Mouse (Mus musculus): ENCODE results near the gene Otud7b. TPM values are rescaled to one million over a fixed set of nuclear protein-coding genes. Genes with fewer than 3 reads are reported as not detected.

Gene Otud7b
- polyA plus RNA-seq, 1 experiment from 2014 or later: 10.8 TPM

DNA sequence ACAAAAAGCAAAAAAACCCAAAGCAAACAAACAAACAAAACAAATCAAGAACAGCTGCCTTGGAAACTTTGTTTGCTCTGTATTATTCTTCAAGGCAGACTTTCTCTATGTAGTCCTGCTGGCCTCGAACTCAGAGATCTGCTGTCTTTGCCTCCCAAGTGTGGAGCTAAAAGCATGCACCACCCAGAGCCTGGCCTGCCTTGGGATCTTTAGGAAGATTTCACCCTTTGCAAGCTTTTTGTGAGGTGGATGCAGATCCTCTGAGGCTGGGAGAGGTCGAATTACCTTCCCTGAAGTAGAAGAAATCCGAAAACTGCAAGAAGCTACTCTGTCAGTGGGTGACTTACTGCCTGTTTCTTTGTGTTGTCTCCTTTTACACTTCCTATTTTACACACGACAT is 39.2 kb upstream of the Otud7b start:
- H3K27me3 ChIP-seq (ENCODE audit: control insufficient read depth, insufficient read depth, low read length): no peaks in the 10 kb centered on the region
- ATAC-seq (ENCODE audit: low FRiP score) (no peak), DNase-seq (ENCODE audit: low spot score) (no peak)
- H3K9me3 ChIP-seq (ENCODE audit: control insufficient read depth, low read length): no peaks in the 10 kb centered on the region
- H3K4me1 ChIP-seq (replicated peaks; ENCODE audit: control insufficient read depth, insufficient read depth, low read length): no peaks in the 10 kb centered on the region
- H3K36me3 ChIP-seq (ENCODE audit: control insufficient read depth, insufficient read depth, low read length): no peaks in the 10 kb centered on the region
- no peak overlapping the region for H3K9ac ChIP-seq (ENCODE audit: low read depth, low read length)
- H3K4me3 ChIP-seq (ENCODE audit: low read depth, low read length): no peak overlapping the region
- H3K27ac ChIP-seq (ENCODE audit: low read depth, low read length): no peak overlapping the region
- 42% methylated on average over 4 of the region's 4 CpGs for WGBS
- H3K4me2 ChIP-seq (replicated peaks; ENCODE audit: low read depth, low read length): no peak overlapping the region

DNA sequence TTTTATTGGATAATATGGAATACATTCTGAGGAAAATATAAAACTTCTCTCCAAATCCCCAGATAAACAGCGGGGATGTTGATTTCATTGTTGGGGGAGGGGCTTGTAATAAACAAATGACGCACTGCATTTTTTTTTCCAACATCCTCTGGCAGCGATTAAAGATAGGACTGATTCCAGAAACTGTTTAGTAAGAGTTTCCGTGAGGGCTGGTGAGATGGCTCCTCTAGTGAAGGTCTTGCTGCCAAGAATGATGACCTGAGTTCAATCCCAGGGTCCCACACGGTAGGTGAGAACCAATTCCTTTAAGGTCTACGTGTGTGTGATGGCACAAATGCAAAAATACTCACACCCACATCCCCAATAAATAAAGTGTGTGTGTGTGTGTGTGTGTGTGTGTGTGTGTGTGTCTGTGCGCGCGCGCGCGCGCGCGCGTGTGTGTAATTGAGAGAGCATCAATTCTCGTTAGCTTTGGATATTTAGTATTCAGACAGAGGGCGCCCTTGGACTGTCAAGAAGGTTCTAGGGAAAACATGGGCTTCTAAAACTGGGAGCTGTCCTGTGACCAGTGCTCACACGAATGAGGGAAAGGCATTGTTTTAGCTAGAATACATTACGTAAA is 38.5 kb upstream of the Otud7b start:
- Histone ChIP-seq H3K36me3 (ENCODE audit: control insufficient read depth, insufficient read depth, low read length) (no peaks in the 10 kb centered on the region), H3K9me3 (ENCODE audit: control insufficient read depth, low read length) (no peaks in the 10 kb centered on the region), H3K27me3 (ENCODE audit: control insufficient read depth, insufficient read depth, low read length) (no peaks in the 10 kb centered on the region), H3K9ac (ENCODE audit: low read depth, low read length) (no peak overlapping the region), H3K4me2 (replicated peaks; ENCODE audit: low read depth, low read length) (no peak overlapping the region), H3K27ac (ENCODE audit: low read depth, low read length) (no peak overlapping the region), H3K4me1 (replicated peaks; ENCODE audit: control insufficient read depth, insufficient read depth, low read length) (no peaks in the 10 kb centered on the region), H3K4me3 (ENCODE audit: low read depth, low read length) (no peak overlapping the region)
- 42% methylated on average over 20 of the region's 20 CpGs for WGBS
- ATAC-seq (ENCODE audit: low FRiP score) (no peak), DNase-seq (ENCODE audit: low spot score) (peak; percentile 71)

DNA sequence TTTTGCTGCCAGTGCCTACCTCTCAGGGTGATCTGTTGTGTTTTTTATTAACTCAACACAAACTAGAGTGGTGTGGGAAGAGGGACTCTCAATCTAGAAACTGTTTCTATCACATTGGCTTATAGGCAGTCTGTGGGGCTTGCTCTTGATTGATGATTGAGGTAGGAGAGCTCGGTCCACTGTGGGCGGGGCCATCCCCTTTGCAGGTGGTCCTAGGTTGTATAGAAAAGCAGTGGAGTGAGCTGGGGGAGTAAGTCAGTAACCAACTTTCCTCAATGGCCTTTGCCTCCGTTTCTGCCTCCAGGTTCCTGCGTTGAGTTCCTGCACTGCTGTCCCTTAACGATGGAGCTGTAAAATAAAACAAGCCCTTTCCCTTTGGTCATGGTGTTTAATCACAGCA is 37.6 kb upstream of the Otud7b start:
- H3K4me2 ChIP-seq (replicated peaks; ENCODE audit: low read depth, low read length): no peak overlapping the region
- no peaks in the 10 kb centered on the region for H3K27me3 ChIP-seq (ENCODE audit: control insufficient read depth, insufficient read depth, low read length)
- no peaks in the 10 kb centered on the region for H3K4me1 ChIP-seq (replicated peaks; ENCODE audit: control insufficient read depth, insufficient read depth, low read length)
- no peak overlapping the region for H3K4me3 ChIP-seq (ENCODE audit: low read depth, low read length)
- H3K36me3 ChIP-seq (ENCODE audit: control insufficient read depth, insufficient read depth, low read length): no peaks in the 10 kb centered on the region
- WGBS: 90% methylated on average over 5 of the region's 5 CpGs
- ATAC-seq (ENCODE audit: low FRiP score) (no peak), DNase-seq (ENCODE audit: low spot score) (no peak)
- no peak overlapping the region for H3K27ac ChIP-seq (ENCODE audit: low read depth, low read length)
- H3K9ac ChIP-seq (ENCODE audit: low read depth, low read length): no peak overlapping the region
- no peaks in the 10 kb centered on the region for H3K9me3 ChIP-seq (ENCODE audit: control insufficient read depth, low read length)

DNA sequence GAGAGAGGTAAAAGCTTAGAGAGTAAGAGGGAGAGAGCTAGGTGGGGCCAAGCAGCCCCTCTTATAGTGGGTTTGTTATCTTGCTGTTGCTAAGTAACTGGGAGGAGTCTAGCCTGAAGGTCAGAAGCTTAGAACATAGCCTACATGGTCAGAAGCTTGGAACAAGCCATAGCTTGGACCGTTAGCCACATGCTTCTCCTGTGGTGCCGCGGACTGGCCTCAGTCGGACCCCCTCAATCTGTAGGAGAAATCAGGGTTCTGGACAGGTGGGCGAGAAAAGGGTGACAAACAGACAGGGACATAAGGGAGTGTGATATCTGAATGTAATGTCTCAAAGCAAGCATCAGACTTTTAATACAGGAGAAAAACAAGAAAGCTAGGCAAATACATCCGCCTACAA is 35.3 kb upstream of the Otud7b start:
- H3K4me1 ChIP-seq (replicated peaks; ENCODE audit: control insufficient read depth, insufficient read depth, low read length): no peaks in the 10 kb centered on the region
- H3K27ac ChIP-seq (ENCODE audit: low read depth, low read length): no peak overlapping the region
- no peak overlapping the region for H3K4me3 ChIP-seq (ENCODE audit: low read depth, low read length)
- H3K4me2 ChIP-seq (replicated peaks; ENCODE audit: low read depth, low read length): no peak overlapping the region
- H3K9ac ChIP-seq (ENCODE audit: low read depth, low read length): no peak overlapping the region
- WGBS: 92% methylated on average over 6 of the region's 6 CpGs
- no peaks in the 10 kb centered on the region for H3K27me3 ChIP-seq (ENCODE audit: control insufficient read depth, insufficient read depth, low read length)
- ATAC-seq (ENCODE audit: low FRiP score): no peak
- no peaks in the 10 kb centered on the region for H3K9me3 ChIP-seq (ENCODE audit: control insufficient read depth, low read length)
- DNase-seq (ENCODE audit: low spot score): no peak
- no peaks in the 10 kb centered on the region for H3K36me3 ChIP-seq (ENCODE audit: control insufficient read depth, insufficient read depth, low read length)

DNA sequence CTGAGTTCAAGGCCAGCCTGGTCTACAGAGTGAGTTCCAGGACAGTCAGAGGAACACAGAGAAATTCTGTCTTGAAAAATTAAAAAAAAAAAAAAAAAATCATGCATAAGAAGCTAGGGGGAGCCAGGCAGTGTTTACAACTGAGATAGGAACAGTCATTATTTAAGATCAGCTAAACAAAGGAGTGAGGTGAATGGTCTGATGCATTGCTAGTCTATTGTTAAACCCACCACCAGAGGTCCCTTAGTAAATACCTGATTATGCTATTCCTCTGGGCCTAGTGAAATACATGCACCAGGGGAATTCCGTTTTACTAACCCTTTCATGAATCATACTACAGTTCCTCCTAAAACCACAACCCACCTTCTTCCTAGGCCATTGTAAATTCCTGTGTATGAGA is 34.8 kb upstream of the Otud7b start:
- Histone ChIP-seq H3K27me3 (ENCODE audit: control insufficient read depth, insufficient read depth, low read length) (no peaks in the 10 kb centered on the region), H3K4me1 (replicated peaks; ENCODE audit: control insufficient read depth, insufficient read depth, low read length) (no peaks in the 10 kb centered on the region), H3K9ac (ENCODE audit: low read depth, low read length) (no peak overlapping the region), H3K27ac (ENCODE audit: low read depth, low read length) (no peak overlapping the region), H3K4me2 (replicated peaks; ENCODE audit: low read depth, low read length) (no peak overlapping the region), H3K4me3 (ENCODE audit: low read depth, low read length) (no peak overlapping the region), H3K36me3 (ENCODE audit: control insufficient read depth, insufficient read depth, low read length) (no peaks in the 10 kb centered on the region), H3K9me3 (ENCODE audit: control insufficient read depth, low read length) (no peaks in the 10 kb centered on the region)
- DNase-seq (ENCODE audit: low spot score) (no peak), ATAC-seq (ENCODE audit: low FRiP score) (no peak)
- 84% methylated on average over 1 of the region's 1 CpGs for WGBS

DNA sequence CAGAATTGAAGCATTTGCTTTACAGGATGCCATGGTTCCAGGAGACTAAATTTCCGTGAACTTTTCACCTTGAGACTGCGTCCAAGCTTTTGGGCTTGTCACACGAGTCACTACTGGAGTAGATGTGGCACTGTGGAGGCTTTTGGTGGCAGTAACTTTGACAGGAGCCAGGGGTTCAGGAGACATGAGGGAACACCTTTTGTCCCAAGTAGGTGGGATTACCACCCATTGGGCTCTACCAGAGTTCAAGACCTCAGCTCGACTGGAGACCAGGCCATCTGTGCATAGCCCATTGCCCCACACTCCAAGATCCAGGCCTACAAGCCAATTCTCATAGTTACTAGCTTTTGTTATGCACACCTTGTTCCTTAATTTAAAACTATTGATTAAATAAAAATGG is 34.1 kb upstream of the Otud7b start:
- H3K4me1 ChIP-seq (replicated peaks; ENCODE audit: control insufficient read depth, insufficient read depth, low read length): no peaks in the 10 kb centered on the region
- H3K9me3 ChIP-seq (ENCODE audit: control insufficient read depth, low read length): no peaks in the 10 kb centered on the region
- H3K27me3 ChIP-seq (ENCODE audit: control insufficient read depth, insufficient read depth, low read length): no peaks in the 10 kb centered on the region
- ATAC-seq (ENCODE audit: low FRiP score) (no peak), DNase-seq (ENCODE audit: low spot score) (no peak)
- H3K9ac ChIP-seq (ENCODE audit: low read depth, low read length): no peak overlapping the region
- no peak overlapping the region for H3K4me3 ChIP-seq (ENCODE audit: low read depth, low read length)
- WGBS: 77% methylated on average over 4 of the region's 4 CpGs
- H3K36me3 ChIP-seq (ENCODE audit: control insufficient read depth, insufficient read depth, low read length): no peaks in the 10 kb centered on the region
- no peak overlapping the region for H3K27ac ChIP-seq (ENCODE audit: low read depth, low read length)
- H3K4me2 ChIP-seq (replicated peaks; ENCODE audit: low read depth, low read length): no peak overlapping the region

DNA sequence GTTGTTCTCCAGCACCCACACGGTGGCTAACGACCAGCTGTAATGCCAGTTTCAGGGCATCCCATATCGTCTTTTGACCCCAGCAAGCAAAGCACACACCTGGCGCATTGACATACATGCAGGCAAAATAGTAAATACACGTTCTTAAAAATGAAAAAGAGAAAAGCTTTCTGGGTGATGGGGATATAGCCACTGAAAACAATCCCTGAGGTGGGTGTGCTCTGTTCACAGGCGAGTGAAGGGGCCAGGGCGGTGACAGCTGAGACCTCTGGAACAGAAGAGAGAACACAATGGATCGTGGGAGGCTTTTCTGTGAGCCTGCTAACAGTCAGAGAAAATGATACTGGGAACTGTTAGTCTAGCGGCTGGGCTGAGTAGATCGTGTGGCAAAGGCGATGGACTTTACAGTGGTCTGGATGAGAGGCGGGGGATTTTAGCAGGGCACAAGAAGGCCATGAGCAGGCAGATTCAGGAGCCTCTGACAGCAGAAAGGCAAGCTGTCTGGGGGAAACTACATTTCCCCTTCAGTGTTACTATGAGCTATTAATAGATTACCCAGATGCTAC is 31.3 kb upstream of the Otud7b start:
- DNase-seq (ENCODE audit: low spot score): no peak
- no peak overlapping the region for H3K9ac ChIP-seq (ENCODE audit: low read depth, low read length)
- H3K9me3 ChIP-seq (ENCODE audit: control insufficient read depth, low read length): no peaks in the 10 kb centered on the region
- no peak for ATAC-seq (ENCODE audit: low FRiP score)
- no peaks in the 10 kb centered on the region for H3K36me3 ChIP-seq (ENCODE audit: control insufficient read depth, insufficient read depth, low read length)
- 65% methylated on average over 12 of the region's 12 CpGs for whole genome bisulfite sequencing
- no peak overlapping the region for H3K4me3 ChIP-seq (ENCODE audit: low read depth, low read length)
- H3K27ac ChIP-seq (ENCODE audit: low read depth, low read length): no peak overlapping the region
- H3K4me2 ChIP-seq (replicated peaks; ENCODE audit: low read depth, low read length): no peak overlapping the region
- no peaks in the 10 kb centered on the region for H3K4me1 ChIP-seq (replicated peaks; ENCODE audit: control insufficient read depth, insufficient read depth, low read length)
- H3K27me3 ChIP-seq (ENCODE audit: control insufficient read depth, insufficient read depth, low read length): no peaks in the 10 kb centered on the region

DNA sequence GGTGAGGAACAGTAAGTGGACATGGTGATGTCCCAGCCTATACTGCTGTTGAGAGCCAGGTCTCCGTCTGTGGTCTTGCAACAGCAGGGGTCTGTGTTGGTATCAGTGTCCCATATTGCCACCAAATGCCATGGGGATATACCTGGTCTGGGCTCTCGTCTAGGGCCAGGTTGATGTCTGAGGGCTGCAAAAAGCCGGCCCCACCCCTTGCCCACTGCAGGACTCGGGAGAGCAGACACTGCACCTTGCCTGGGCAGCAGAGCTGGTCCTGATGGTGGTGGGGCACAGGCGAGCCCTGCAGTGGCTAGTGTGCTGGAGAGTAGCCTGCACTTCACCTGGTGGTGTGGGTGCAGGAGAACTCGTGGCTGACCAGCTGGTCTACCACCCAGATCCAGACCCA is 26.3 kb upstream of the Otud7b start:
- no peak for DNase-seq (ENCODE audit: low spot score)
- H3K4me1 ChIP-seq (replicated peaks; ENCODE audit: control insufficient read depth, insufficient read depth, low read length): no peaks in the 10 kb centered on the region
- 69% methylated on average over 6 of the region's 6 CpGs for WGBS
- no peak for ATAC-seq (ENCODE audit: low FRiP score)
- H3K4me3 ChIP-seq (ENCODE audit: low read depth, low read length): no peak overlapping the region
- H3K36me3 ChIP-seq (ENCODE audit: control insufficient read depth, insufficient read depth, low read length): no peaks in the 10 kb centered on the region
- H3K9ac ChIP-seq (ENCODE audit: low read depth, low read length): no peak overlapping the region
- H3K9me3 ChIP-seq (ENCODE audit: control insufficient read depth, low read length): no peaks in the 10 kb centered on the region
- H3K27ac ChIP-seq (ENCODE audit: low read depth, low read length): no peak overlapping the region
- H3K4me2 ChIP-seq (replicated peaks; ENCODE audit: low read depth, low read length): no peak overlapping the region
- H3K27me3 ChIP-seq (ENCODE audit: control insufficient read depth, insufficient read depth, low read length): no peaks in the 10 kb centered on the region

DNA sequence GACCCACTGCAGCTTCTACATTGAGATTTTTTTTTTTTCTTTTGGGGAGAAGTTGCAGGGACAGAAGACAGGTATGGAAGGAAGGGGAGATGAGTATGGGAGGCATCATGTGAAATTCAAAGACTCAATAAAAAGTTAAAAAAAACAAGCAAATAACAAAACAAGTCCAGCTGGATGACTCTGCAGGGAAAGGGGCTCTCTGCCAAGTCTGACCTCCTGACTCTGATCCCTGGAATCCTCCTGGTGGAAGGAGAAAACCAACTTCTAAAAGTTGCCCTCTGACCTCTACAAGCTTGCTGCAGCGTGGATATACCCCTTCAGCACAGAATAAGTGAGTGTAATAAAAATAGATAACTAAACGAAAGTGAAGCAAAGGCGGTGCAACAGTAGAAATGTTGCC is 25.6 kb upstream of the Otud7b start:
- 63% methylated on average over 3 of the region's 3 CpGs for WGBS
- ATAC-seq (ENCODE audit: low FRiP score): no peak

More for the DNA sequence above, 25.6 kb upstream of the Otud7b start:
- Histone ChIP-seq H3K4me1 (replicated peaks; ENCODE audit: control insufficient read depth, insufficient read depth, low read length) (no peaks in the 10 kb centered on the region), H3K27me3 (ENCODE audit: control insufficient read depth, insufficient read depth, low read length) (no peaks in the 10 kb centered on the region), H3K4me3 (ENCODE audit: low read depth, low read length) (no peak overlapping the region), H3K36me3 (ENCODE audit: control insufficient read depth, insufficient read depth, low read length) (no peaks in the 10 kb centered on the region), H3K27ac (ENCODE audit: low read depth, low read length) (no peak overlapping the region), H3K9ac (ENCODE audit: low read depth, low read length) (no peak overlapping the region), H3K4me2 (replicated peaks; ENCODE audit: low read depth, low read length) (no peak overlapping the region), H3K9me3 (ENCODE audit: control insufficient read depth, low read length) (no peaks in the 10 kb centered on the region)
- no peak for DNase-seq (ENCODE audit: low spot score)
